Mouse (Mus musculus) adrenal gland, postnatal 4 days (tissue): ENCODE data around the gene Zp2. TPM values are rescaled to one million over a fixed set of nuclear protein-coding genes. Genes with fewer than 3 reads are reported as not detected.

Experiments
- DNase-seq, 2 experiments: peaks; one replicate each; pipeline ENCODE4 v3.0.0; 2021 to 2022; ENCODE audit warnings: low spot score in 2 of 2, mixed read lengths in 2 of 2
- long read RNA-seq, 2 experiments: library from polyadenylated mRNA; stranded (forward); transcript quantifications; one replicate each; pipeline ENCODE4 v2.0.0; 2021
- total RNA-seq, 2 experiments: library from RNA; stranded (reverse); gene quantifications; 2 replicates each; pipeline ENCODE4 v1.2.3; 2021

Gene Zp2
- under 1 TPM in 1 of 2 experiments, not detected in 1; 0.22 TPM for total RNA-seq
- long read RNA-seq, experiment 1: 0 reads
- long read RNA-seq, experiment 2: 0 reads

GRCm38 (mm10) chr7:120145191-120145590, at the start of gene Zp2:
Zp2 (minus strand) TSS chr7:120145291.
- DNase-seq: no peak

- no peak for DNase-seq
These were observed 47.7 kb upstream of the Zp2 start for GRCm38 (mm10) chr7:120192816-120193215.

GRCm38 (mm10) chr7:120192207-120192606, 47.1 kb upstream of the Zp2 start:
- DNase-seq: no peak

- DNase-seq: no peak
These were observed 45.1 kb upstream of the Zp2 start for GRCm38 (mm10) chr7:120190150-120190665.

GRCm38 (mm10) chr7:120189369-120190149, 44.5 kb upstream of the Zp2 start:
- no peak for DNase-seq

GRCm38 (mm10) chr7:120188946-120189345, 43.9 kb upstream of the Zp2 start:
- no peak for DNase-seq

GRCm38 (mm10) chr7:120182891-120183290, 37.8 kb upstream of the Zp2 start:
- no peak for DNase-seq

- DNase-seq: no peak
These were observed 36.5 kb upstream of the Zp2 start for GRCm38 (mm10) chr7:120181401-120182230.

GRCm38 (mm10) chr7:120180547-120180946, 35.5 kb upstream of the Zp2 start:
- DNase-seq: no peak

GRCm38 (mm10) chr7:120178935-120179334, 33.8 kb upstream of the Zp2 start:
- no peak for DNase-seq

GRCm38 (mm10) chr7:120177611-120178010, 32.5 kb upstream of the Zp2 start:
- no peak for DNase-seq

GRCm38 (mm10) chr7:120174723-120175504, 29.8 kb upstream of the Zp2 start:
- DNase-seq: no peak

- no peak for DNase-seq
These were observed 28.6 kb upstream of the Zp2 start, which contains the start of gene Anks4b for GRCm38 (mm10) chr7:120173603-120174244. Anks4b (plus strand) TSS chr7:120173858.

GRCm38 (mm10) chr7:120172188-120172700, 27.2 kb upstream of the Zp2 start:
- no peak for DNase-seq

GRCm38 (mm10) chr7:120163581-120164251, 18.6 kb upstream of the Zp2 start:
- DNase-seq: no peak

- no peak for DNase-seq
These were observed 13.1 kb upstream of the Zp2 start for GRCm38 (mm10) chr7:120158121-120158613.

GRCm38 (mm10) chr7:120157575-120158061, 12.5 kb upstream of the Zp2 start:
- DNase-seq: no peak

- no peak for DNase-seq
These were observed 11.8 kb upstream of the Zp2 start for GRCm38 (mm10) chr7:120156841-120157409.

GRCm38 (mm10) chr7:120150898-120151297, 5.8 kb upstream of the Zp2 start:
- DNase-seq: no peak
